Mouse (Mus musculus): ENCODE results near the gene Podn.

- TF ChIP-seq CTCF (IDR thresholded peaks at IDR 0.05; ENCODE audit: borderline replicate concordance, insufficient read depth, low read depth, low read length), result no peak
- no peak for TF ChIP-seq POLR2A (IDR thresholded peaks at IDR 0.05; ENCODE audit: borderline replicate concordance, insufficient read depth, low read length)
These were observed 71.6 kb downstream of the Podn start for GRCm38 (mm10) chr4:108024641-108025040.

Measured in cerebellum, adult 2 months (tissue).